Mouse (Mus musculus) lung, postnatal 10 days (tissue): ENCODE data around the gene Fzd10.
A peak's percentile ranks its signal among the peaks of the same experiment; 100 is the strongest.

Source experiments
- DNase-seq: peaks from one replicate; pipeline ENCODE4 v3.0.0; 2021

The Fzd10 gene

DNA sequence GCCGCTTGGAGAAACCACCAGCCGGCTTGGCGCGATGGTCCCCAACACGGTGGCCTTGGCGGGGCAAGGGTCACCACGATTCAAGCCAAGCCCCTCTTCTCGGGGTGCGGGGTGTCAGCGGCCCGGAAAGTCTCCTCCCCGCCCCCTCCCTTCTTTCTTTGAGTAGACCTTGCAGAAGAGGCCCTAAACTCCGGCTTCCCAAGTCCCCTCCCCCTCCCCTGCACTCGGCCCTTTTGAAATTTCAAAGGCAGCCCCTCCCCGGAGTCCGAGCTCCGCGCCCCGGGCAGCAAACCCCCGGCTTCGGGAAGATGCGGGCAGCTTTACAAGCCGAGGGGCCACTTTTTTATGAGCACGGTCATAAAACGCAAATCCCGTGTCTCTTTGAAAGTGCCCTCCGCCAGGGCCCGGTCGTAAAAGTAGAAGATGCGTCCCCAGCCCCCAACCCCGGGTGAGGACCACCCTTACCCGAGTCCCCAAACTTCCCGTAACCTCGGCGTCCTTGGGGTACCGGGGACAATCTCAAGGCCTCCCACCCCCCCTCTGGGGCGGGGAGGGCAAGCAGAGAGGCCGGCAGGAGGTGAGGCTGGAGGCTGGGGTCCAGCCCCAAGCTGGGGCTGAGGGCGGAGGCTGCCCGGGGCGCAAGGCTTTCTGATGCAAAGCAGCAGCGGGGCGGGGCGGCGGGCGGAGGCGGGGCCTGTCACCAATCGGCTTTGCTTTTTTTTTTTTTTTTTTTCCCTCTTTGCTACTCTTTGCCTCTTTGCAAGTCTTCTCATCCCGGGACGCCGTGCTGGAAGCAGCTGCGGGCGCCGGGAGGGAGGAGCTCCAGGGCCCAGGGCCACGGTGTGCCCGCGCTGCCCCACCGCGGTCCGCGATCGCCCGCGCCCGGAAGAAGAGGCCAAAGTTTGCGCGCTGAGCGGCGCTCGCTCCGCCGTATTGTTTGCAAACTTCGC is at the start of gene Fzd10:
TSS of gene Fzd10 (plus strand) at position 773 of the 950 bp plus-strand sequence.
- peak; percentile 73 for DNase-seq

- no peak for DNase-seq
These were observed 49.2 kb upstream of the Fzd10 start for GRCm38 (mm10) chr5:128551448-128551847.

DNA sequence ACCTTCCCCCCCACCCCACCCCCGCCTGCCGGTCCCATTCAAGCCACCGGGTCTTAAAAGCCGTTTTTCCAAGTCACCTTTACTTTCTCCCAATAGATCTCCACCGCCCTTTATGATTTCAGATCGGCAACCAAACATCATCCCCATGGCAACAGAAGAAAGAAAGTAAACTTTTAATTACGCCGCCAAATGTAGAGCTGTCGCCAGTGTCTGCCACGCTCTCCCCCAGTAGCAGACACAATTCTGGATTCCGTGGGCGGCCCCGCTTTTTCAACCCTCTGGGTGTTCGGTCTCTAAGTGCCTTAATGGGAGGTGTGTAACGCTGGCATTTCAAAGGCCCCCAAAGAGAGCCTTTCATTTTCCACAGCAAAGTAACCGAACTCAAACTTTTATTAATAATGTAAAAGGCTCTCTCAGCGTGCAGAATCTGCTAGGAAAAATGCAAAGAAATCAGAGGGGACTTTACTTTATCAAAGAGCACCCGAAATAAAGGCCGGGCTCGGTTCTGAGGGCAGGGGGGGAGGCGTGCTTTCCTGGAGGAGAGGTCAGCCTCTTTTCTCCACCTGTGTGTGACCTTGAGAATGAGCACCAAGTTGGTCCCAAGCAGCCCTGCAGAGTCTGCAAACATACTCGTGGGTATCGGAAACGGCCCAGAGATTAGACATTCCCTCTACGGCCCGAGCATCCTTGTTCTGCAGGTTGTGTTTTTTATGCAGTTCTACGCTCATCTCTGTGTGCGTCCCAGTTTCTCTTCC is 48.3 kb upstream of the Fzd10 start:
- no peak for DNase-seq

DNA sequence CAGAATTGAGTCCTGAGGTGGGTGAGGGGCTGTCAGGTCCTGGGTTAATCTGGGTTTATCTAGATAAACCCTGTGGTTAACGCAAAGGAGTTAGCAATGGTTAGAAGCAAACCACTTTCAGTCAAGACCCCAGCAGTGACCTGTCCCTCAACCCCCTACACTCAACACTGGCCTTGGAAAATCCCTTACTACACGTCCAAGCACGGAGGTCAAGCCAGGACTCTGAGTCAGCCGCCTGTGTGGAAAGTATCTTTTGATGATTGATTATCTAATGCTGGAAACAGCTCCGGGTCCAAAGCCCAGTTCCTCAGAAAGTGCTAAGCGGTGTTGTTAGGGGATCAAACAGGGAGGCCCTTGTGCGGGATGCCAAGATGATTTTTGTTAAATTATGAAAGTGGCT is 42.5 kb upstream of the Fzd10 start:
- peak; percentile 28 for DNase-seq

DNA sequence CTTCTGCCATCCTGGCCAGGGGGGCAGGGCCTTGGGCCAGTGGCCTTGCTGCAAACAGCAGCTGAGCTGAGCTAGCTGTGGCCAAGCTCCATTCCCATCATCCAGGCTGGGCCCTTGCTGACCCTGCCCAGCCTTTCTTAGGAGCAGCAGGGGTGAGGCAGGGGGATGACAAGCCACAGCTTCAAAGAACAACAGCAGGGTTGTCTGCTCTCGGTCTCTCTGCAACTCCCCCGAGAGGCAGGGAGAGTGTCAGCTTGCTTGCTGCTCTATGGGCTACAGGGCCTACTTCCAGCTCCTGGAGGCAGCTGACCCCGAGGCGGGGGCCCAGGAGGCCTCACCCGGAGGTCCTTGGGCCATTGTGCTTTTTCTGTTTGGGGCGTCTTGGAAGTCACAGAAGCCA is 33.3 kb upstream of the Fzd10 start:
- DNase-seq = no peak

GRCm38 (mm10) chr5:128568970-128569369 is 31.7 kb upstream of the Fzd10 start:
- no peak for DNase-seq

GRCm38 (mm10) chr5:128570091-128570490 is 30.6 kb upstream of the Fzd10 start:
- no peak for DNase-seq

DNA sequence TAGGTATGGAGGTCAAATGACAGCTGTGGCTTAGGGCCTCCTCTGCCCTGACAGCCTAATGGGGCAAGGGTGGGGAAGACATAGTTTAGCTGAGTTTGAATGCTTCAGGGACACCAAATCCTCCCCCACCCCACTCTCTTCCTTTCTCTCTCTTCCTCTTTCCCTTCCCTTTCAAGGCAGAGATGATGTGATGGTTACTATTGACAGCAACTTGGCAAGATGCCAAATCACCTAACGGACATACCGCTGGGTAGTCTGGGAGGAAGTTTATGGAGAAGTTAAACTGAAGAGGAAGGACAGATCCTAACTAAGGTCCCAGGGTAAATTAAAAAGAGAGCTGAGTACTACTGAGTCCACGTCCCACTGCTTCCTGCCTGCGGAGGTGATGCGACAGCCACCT is 29.8 kb upstream of the Fzd10 start:
- DNase-seq = no peak

GRCm38 (mm10) chr5:128571706-128572105 is 28.9 kb upstream of the Fzd10 start:
- no peak for DNase-seq

GRCm38 (mm10) chr5:128575997-128576579 is 24.6 kb upstream of the Fzd10 start:
- peak; percentile 24 for DNase-seq

- peak; percentile 33 for DNase-seq
These were observed 21.5 kb upstream of the Fzd10 start for GRCm38 (mm10) chr5:128579047-128579650.

DNA sequence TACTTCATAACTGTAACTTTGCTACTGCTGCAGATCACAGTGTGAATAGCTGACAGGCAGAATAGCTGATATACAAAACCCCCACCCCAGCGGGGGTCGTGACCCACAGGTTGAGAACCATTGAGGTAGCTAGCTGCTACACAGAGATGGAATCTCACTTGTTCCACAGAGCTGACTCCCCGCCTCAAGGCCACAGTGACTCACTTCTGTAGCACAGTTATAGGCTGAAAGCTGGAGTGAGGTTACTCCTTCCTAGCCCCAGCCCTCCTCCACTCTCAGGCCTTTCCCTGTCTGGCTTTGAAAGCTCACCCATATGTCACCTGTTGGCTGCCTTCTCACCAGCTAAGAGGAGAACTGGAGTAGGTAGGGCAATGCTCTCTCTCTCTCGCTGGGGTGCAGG is 19.7 kb upstream of the Fzd10 start:
- DNase-seq = no peak

- no peak for DNase-seq
These were observed 19.1 kb upstream of the Fzd10 start for GRCm38 (mm10) chr5:128581516-128581921.

DNA sequence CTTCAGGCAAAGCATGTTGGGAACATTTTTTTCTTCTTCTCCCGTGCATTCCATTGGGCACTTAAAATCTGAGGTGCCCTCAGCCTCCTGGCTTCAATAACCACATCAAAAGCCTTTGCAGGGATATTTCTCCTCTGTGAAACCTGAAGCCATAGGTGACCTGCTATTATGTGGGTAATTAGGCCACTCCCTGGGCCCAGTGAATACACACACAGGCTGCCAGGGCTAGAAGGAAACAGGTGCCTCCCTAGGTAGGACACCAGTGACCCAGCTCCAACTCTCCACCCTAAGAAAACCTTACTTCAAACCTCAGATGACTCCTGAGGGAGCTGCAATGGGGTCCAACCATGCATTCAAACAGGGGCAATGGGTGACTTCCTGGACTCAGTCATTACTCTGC is 11.4 kb upstream of the Fzd10 start:
- no peak for DNase-seq

DNA sequence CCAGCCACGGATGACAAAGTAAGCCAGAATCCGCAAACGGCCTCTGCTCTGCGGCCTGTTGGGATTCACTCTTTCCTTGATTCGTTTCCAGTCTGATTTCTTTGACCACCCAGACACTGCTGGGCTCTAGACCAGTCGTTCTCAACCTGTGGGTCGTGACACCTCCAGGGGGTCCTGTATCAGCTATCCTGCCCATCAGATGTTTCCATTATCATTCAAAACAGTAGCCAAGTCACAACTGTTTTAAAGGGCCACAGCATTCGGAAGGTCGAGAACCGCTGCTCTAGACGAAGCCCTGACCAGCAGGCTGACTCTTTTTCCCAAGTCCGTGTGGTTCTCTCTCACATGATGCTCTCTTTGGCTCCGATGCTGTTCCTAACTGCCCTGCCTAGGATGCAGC is 7.2 kb upstream of the Fzd10 start:
- no peak for DNase-seq

GRCm38 (mm10) chr5:128596813-128597212 is 3.8 kb upstream of the Fzd10 start:
- no peak for DNase-seq

- DNase-seq = no peak
These were observed 3.3 kb upstream of the Fzd10 start for GRCm38 (mm10) chr5:128597381-128597780.

GRCm38 (mm10) chr5:128598191-128598720 is 2.4 kb upstream of the Fzd10 start:
- DNase-seq = no peak

DNA sequence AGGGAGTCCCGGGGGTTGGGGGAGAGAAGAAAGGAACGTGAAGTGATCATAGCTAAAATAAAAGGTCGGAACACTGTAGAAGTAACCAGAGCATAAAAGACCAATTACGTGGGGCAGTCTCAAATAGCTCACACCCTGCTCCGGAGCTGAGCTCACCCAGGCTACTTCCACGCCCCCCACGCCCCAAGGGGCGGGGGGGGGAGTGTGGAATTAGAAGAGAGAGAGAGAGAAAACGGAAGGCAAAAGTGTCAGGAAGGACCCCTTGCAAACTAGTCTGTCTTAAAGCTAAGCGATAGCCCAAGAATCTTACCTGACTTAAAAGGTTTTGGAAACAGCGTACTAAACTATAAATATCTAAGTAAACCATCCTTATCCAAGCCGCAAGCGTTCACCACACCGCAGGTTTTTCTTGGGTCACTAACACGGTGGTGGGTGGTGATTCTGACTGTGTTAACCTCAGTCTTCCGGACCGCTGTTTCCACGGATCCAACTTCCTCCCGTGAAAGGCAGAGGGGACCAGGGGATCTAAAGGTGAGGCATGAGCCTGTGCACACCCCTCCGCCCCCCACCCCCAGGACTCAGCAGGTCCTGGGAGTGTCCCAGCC is 1.8 kb upstream of the Fzd10 start:
- DNase-seq = no peak

DNA sequence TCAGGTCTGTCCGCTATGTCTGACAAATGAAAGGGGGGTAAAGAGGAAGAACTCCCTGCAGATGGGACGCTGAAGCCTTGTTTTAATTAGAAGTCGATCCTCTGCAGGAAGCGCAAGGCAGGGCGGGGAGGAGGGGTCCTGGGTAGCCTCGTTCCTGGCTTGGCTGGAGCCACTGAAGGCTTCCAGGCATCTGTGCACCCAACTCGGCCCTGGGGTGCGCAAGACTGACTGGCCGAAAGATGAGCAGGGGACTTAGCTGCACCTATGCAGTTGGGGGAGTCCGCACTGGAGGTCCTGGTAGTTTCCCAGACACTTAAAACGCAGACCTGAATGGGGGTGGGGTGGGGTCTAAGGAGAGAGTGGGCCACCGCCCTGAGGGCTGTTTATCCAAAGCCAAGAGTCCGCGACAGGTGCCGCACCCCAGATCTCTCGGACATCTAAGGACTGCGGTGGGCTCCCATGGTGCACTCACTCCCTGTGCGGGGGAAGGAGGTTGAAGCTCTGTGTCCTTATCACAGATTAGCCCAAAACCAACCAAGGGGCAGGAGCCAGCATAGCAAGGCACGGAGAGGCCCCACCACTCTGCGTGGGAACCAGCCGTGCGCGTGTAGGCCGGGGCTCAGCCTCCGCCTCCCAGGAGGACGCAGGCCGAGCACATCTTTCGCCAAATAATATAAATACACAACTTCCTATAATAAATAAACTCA is 1.1 kb upstream of the Fzd10 start:
- DNase-seq = no peak
